Mouse (Mus musculus): Measurements from ENCODE around the gene Eif4a3.
"Not testable (repeated sequence)": the region's sequence is repeated elsewhere in the genome, so short reads cannot be mapped to it uniquely, and the experiment has no call there.

The Eif4a3 gene

DNA sequence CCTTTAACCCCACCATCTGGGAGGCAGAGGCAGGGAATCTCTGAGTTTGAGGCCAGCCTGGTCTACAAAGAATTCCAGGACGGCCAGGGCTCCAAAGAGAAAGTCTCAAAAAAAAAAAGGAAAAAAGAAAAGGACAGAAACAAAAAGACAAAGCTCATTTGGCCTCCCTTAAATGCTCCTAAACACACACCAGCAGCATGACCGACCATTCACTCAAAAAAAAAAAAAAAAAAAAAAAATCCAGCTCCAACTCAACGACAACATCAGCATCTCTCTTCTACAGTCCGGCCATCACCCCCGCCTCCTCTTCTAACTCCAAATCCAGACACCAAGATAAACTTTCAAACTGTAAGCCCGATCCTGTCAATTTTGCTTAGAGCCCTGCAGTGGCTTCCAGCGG is 972 bp downstream of the Eif4a3 start:
- no peak for DNase-seq (ENCODE audit: low spot score)

DNA sequence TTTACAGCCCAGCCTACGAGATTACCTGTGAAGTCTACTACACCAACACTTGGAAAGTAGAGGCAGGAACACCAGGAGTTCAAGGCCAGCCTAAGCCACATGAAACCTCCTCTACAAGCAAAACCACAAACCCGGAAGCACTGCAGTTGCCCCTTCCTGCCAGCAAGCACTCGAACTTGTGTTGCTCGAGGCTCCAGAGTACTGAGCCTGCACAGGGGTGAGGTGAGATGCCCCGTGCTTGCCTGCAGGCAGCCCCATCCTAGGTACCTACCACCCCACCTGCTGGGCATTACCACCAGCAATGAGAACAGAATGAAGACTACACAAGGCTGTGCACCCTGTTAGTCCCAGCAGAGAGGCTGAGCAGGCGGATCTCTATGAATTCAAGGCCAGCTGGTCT is 1.9 kb downstream of the Eif4a3 start:
- no peak for DNase-seq (ENCODE audit: low spot score)

DNA sequence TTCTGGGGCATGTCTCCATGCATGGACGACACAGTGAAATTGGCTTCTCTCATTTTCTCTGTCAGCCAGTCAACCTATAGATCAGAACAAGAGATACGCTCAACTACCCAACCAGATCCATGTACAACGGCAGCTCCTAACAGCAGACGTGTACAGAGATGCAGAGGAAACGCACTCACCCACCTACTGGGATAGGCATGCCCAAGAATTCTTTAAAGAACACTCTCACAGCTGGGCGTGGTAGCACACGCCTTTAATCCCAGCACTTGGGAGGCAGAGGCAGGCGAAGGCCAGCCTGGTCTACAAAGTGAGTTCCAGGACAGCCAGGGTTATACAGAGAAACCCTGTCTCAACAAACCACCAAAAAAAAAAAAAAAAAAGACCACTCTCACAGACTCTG is 7.0 kb downstream of the Eif4a3 start:
- DNase-seq (ENCODE audit: low spot score): not testable (repeated sequence)

DNA sequence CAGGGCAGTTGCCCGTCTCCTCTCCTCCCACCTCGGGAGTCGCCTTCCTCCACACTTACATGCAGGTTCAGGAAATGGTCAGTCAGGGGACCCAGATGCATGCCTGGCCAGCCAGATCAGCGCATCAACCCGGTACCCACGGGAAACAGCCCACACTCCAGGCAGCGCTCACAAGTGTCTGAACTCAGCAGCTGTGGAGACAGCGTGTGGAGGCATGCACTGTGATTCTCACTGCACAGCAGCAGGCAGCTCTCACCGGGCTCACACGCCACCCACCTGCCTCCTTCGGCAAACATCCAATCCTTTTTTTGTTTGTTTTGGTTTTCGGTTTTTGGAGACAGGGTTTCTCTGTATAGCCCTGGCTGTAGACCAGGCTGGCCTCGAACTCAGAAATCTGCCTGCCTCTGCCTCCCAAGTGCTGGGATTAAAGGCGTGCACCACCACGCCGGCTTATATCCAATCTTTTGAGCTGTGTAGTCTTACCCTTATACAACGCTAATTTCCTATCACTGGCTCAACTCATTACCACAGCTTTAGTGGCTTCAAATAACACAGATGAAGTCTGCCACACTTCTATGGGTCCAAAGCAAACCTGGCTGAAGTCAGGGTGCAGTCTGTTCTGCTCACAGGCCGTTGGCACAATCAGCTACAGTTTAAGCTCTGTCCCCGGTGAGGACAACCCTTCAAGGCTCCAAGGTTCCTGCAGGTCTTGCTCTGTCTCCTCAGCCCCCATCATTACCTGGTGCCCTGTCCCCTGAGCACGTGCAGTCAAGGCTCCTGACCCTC is 12.5 kb downstream of the Eif4a3 start:
- no peak for DNase-seq (ENCODE audit: low spot score)

DNA sequence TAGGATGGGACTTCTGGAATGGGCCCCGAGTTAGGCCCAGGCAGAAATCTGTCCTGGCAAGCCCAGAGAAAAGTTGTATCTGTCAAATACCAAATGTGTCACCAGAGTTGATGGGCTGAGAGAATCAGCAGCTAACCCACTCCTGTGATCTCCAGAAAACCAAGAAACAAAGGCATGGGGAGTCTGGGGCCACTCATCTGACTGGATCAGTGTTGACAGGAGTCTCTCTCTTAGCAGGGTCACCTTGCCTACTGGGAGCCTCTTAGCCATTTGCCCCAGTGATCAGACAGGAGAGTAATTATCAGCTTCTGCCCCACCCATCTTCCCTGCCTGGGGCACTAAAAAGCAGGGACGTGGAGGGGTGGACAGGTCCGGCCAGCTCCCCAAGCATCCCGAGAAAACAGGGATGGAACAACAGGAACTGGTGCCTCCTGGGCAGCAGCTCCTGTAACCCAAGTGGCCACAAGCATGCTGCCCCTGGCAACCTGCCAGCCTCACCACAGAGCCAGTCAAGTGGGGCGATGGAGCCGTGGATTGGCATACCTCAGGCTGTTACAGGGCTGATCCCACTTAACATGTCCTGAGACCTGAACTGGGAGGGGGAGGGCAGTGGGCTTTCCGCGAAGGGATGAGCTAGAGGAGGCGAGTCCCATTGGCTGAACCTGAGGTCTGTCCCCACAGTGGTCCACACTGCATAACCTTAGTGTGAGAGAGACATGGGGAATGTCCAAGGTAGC is 13.9 kb downstream of the Eif4a3 start:
- no peak for DNase-seq (ENCODE audit: low spot score)

DNA sequence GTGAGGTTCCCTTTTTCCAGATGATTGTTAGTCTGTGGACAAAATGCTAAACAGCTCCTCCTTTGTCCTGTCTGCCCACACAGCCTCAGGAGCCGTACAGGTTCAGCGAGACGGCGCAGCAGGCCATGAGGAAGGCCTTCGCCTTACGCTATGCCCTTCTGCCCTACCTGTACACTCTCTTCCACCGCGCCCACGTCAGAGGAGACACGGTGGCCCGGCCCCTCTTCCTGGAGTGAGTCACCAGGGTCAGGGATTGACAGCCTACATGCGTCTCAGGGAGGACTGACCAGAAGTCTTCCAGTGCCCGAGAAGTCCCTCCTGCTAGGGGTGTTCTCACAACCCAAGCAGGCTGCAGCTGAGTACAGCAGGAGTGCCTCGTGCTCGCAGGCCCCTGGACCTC is 18.9 kb downstream of the Eif4a3 start:
- DNase-seq (ENCODE audit: low spot score): no peak

DNA sequence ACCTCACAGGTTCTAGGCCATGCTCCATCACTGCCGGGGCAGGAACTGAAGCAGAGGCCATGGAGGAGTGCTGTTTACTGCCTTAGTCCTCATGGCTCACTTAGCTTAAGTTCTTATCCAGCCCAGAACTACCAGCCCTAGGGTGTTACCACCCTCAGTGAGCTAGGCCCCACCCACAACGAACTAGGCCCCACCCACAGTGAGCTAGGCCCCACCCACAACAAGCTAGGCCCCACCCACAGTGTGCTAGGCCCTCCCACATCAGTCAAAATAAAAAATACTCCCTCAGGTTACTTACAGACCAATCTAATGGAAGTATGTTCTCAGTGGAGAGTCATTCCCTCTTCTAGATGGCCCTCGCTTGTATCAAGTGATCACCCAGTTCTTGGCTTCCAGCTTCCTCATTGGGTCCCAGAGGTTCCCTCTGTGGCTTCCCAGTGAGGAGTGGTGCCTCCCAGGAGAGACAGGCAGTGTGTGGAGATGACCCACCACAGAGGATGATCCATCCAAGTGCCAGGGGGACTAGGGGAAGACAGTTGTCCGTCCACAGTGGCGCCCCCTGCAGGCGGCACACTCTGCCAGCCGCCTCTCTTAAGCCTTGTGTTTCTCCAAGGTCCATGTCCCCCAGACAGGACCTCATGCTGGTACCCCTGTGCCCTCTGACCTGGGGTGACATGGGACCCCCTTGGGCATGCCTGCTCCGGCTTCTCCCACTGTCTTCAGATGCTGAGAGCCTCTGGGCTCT is 26.5 kb downstream of the Eif4a3 start:
- no peak for DNase-seq (ENCODE audit: low spot score)

DNA sequence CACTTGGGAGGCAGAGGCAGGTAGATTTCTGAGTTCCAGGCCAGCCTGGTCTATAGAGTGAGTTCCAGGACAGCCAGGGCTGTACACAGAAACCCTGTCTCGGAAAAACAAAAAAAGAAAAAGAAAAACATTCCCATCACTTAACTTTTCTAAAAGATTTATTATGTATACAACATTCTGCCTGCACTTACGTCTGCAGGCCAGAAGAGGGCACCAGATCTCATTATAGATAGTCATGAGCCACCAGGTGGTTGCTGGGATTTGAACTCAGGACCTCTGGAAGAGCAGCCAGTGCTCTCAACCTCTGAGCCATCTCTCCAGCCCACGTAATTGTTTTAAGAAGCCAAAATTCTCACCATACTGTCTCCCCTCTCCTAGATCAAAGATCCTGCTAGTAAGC is 27.4 kb downstream of the Eif4a3 start:
- DNase-seq (ENCODE audit: low spot score): not testable (repeated sequence)

DNA sequence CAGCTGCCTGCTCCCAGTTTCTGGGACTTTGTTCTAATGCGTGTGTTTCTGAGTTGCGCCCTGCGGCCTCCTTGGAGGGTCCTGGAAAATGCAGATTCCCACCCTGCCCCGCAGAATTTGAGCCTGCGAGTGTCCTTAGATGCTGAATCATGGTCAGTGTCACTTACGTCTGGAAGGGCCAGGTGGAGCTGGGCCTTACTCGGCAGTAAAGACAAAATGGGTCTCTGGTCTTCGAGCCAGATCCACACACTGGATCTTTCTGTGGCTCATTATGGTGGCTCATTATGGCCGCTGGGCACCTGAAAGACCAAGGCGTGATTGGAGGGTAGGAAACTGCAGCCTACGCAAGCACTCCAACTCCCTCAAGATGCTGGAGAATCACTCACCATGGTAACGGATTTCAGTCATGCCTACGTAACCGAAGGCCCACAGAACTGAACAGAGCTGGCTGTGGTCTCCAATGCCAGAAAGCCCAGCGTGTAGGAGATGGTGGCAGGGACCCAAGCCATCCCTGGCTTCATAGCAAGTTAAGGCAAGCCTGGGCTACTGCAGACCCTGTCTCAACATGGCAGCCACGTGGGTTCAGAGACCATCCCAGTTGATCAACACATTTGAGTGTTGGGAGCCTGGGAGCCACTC is 31.2 kb downstream of the Eif4a3 start:
- no peak for DNase-seq (ENCODE audit: low spot score)

DNA sequence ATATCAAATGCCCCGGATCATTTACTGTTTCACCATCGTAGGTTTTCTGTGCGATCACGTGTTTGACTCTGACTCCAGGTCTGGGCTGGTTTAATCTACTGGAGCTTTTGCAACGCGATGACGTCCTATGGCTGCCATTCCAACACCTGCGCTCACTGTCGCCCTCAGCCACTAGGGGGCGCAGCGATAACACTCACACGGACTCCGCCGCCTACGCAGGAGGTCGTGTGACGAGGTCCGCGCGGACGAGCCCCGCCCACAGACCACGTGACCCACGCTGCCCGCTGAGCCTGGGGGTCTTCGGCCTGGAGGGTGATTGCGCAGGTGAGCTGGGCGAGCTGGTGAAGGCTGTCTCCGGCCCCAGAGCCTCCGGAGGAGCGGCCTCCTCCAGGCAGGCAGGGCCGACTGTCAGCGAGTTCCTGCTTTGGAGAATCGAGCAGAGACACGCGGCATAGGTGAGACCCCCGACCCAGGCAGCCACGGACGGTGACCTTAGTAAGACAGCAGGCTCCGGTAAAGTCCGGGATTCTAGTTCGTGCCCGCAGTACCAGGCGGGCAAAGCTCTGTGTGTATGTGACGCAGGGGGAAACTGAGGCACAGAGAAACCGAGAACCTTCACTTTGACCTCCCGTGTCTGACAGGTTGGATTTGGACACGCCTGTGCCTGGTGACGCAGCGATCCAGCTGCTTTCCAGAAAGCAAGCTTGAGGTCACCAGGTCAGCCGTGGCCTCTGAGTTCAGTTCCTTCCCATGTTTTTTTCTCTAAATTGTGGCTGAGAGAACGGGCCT is 31.9 kb downstream of the Eif4a3 start, which contains the start of gene Gaa:
Gene Gaa, plus strand, starts transcription at position 120 of the 789 bp plus-strand sequence.
- peak; percentile 93 for DNase-seq (ENCODE audit: low spot score)

DNA sequence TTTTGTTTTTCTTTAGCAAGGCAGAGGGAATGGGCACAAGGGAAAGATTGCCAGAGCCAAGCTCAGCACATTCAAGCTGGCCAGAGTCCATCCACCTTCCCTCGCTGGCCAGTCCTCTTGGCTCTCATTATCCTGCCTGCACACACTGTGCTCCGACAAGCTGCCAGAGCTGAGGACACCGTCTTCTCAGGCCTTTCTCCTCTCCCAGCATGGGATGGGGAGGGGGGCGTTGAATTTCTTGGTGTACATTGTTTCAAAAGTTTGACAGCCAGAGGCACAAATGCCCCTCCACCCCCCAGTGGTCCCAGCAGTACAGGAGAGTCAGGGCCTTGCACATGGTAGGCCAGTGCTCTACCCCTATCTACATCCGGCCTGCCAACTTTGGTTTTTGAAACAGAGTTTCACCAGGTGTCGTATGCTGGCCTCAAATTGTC is 32.6 kb downstream of the Eif4a3 start:
- DNase-seq (ENCODE audit: low spot score): peak; percentile 50

DNA sequence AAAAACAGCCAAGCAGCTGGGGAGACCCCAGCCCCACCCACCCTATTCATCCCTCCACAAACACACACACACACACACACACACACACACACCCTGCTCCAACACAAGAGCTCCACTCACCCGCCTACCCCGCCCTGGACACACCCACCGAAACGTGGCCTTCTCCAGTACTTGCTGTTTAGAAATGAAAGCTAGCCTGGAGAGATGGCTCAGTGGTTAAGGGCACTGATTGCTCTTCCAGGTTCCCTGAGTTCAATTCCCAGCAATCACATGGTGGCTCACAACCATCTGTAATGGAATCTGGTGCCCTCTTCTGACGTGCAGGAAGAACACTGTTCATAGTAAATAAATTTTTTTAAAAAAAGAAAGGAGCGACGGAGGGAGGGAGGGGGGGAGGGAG is 34.1 kb downstream of the Eif4a3 start:
- DNase-seq (ENCODE audit: low spot score): no peak

DNA sequence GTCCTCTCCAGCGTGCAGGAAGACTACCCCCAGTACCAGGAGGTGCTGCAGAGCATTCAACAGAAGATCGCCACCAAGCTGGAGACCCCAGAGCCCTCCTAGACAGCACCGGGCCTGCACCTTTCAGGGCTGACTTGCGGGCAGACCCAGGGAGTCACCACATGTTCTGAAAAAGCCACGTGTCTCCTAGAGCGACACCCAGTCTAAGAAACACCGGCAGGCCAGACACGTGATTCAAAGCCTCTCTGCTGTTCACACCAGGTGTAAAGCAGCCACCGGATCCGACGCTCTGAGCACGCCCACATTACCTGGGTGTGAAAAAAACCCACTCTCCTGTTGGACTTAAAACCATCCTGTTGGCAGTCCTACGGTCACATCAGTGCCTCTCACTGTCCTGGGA is 35.5 kb downstream of the Eif4a3 start:
- no peak for DNase-seq (ENCODE audit: low spot score)

DNA sequence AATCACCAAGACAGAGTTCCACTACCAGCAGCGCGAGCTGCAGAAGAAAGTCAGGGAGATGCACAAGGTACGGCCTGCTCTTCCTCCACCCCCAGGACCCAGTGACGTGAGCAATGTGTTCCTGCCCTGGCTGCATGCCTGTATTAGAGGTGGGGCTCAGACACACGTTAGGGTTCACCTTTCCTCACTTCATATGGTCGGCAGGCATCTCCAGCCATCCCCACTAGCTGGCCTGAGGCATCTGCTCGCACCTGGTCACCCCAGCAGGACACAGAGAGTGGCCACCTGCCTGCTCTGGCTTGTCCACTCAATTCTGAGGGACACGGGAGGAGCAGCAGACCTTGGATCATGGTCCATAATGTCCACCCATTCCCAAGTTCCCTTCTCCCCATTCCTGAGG is 39.9 kb downstream of the Eif4a3 start:
- no peak for DNase-seq (ENCODE audit: low spot score)

DNA sequence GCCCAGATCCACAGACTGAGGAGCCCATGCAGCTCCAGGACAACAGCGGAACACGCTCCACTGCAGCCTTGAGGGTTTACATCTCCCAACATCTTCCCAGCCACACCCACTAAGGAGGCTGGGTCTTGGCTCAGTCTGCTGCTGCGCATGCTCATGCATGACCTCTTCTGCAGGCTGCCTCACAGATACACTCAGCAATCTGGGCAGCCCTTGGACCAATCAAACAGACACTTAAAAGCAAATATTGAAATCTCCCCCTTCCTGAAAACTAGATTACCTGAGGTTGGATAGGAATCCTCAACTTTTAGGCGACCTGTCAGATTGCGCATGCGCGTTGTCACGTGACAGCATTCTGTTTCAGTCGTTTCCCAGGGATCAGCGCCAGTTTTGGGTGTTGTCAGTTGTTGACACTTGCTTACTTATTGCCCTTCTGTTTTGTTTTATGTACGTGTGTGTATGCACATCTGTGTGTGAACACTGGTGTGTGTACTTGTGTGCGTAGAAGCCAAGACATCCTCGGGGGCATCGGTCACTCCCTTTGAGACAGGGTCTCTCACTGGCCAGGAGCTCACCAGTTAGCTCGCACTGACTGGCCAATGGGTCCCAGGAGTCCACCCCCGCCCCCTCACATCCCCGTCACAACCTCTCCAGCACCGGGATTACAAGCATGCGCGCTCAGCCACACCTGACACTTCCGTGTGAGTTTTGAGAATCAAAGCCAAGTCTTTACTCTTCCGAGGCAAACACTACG is 41.1 kb downstream of the Eif4a3 start:
- DNase-seq (ENCODE audit: low spot score): peak; percentile 66

DNA sequence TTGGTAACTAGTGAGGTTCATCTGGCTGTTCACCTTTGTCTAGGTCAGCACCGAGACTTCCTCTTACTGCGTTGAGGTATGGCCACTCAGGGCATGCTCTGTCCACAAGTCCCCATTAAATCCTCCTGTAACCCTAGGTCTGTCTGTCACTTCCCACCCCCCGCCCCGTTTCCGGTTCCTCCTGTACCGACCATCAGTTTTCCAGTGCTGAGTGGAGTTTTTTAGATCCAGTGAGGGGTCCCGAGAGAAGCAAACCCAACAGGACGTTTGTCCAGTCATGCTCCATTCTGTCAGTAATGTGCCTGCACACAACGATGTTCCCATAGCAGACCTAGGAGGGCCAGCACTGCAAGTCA is 41.7 kb downstream of the Eif4a3 start:
- DNase-seq (ENCODE audit: low spot score): no peak

DNA sequence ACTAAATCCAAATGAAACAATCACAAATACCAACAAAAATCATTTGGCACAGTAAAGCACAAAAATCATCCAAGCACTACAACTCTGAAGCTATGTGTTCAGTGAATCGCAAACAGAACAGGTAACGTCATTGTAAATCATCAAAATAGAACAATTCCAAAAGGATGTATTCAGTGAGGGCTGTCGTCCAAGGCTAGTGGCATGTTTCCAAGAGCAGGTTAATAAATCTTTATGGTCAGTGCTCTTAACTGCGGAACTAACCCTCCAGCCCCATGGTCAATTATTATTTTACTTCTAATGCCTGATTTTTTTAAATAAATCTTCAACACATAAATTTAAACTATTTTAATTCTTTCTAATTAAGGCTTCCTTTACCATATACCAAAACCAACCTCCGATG is 43.3 kb downstream of the Eif4a3 start:
- DNase-seq (ENCODE audit: low spot score): not testable (repeated sequence)

DNA sequence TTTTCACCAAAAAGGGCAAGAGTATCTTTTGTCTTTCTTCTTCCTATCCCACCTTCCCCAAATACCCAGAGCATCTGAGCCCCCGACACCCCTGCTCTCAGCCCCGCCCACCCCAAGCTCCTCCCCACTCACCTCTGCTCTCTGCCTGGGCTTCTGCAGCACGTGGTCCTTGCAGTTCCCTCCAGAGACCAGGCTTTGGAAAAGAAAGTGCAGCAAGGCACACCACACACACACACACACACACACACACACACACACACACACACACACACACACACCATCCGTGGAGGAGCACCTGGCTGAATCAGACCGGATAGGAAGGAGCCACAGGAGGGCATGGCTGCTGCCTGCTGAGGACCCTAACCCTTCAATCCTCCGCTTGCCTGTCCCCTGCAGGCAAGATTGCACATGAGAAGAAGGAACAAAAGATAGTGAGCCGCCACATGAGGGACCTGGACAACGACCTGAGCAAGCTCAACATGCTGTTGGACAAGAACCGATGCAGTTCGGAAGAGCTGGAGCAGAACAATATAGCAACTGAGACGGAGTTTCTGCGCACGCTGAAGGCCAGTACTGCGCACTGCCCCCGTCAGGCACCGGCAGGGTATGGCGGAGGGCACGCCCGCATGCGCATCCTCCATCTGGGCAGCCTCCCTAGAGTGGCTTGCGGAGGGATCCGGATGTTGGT is 46.9 kb downstream of the Eif4a3 start:
- DNase-seq (ENCODE audit: low spot score): peak; percentile 62

DNA sequence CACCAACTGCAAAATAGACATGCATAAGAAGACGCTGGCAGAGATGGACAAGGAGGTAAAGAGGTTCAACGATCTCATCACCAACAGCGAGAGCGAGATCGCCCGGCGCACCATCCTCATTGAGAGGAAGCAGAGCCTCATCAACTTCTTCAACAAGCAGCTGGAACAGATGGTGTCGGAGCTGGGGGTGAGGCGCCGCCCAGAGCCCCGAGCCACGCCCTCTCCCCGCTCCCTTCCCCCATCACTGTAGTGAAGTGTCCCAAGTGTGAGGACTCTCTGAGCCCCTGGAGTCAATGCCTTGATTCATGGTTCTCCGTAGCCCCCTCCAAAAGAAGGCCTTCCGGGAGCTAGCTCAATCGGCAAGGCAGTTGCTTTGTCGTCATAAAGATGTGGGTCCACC is 48.9 kb downstream of the Eif4a3 start:
- DNase-seq (ENCODE audit: low spot score): no peak

DNA sequence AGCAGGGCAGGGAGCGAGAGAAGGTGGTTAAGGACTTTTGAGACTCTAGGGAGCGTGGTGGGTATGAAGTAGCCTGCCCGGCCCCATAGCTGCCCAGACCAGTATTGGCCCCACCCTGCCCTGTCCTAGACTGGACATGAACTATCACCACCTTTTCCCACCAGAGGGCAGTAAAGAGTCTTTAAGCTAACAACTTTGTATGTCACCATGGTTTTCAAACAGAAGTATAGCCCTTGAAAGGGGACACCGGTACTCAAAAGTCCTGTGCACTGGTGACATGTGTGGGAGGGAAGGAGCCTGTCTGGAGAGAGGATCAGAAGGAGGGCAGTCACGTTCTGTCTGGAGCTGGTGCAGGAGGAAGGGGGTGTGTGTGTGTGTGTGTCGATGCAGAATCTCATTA is 50.9 kb downstream of the Eif4a3 start:
- DNase-seq (ENCODE audit: low spot score): no peak

Measured in ovary, postnatal 36 days (tissue).